Mouse (Mus musculus) neural tube, postnatal 0 days (tissue): ENCODE measurements around the gene Gm1553. TPM values are rescaled to one million over a fixed set of nuclear protein-coding genes. Genes with fewer than 3 reads are reported as not detected.

Experiments used
- polyA plus RNA-seq: library from polyadenylated mRNA; unstranded; fragments of >200 nt; fragmentation: Nextera tagmentation; extraction: Ambion mirVana; gene quantifications from 2 replicates; pipeline ENCODE4 v1.2.1, GENCODE M21; 2015

Gene Gm1553
- not detected in 2 replicates for polyA plus RNA-seq

DNA sequence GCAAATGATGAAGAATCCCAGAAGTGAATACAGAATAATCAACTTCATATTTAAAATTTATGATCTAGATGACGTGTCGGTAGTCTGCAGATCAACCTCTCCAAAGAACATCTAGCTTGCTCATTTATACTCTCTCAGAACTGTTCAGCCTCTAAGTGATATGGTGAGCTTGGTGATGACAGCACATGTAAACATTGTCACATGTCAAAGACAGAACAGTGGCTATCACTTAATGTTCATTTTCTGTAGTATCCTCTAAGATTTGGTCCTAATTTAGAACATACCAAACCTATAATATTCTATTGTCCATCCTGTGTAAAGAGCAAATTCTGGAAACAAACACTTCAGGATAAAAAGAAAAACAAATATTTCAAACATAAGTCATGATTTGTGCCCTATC is at the start of gene Gm1553:
Gene Gm1553 (minus strand): TSS at position 101 of the 400 bp plus-strand sequence.

Other genes starting within 250 kb of the Gm1553 start
- not detected in 2 replicates for gene 4932415D10Rik, start 176.0 kb downstream of the Gm1553 start, polyA plus RNA-seq
- gene Gm4924, start 138.4 kb downstream of the Gm1553 start, polyA plus RNA-seq: 10.8 and 11.2 TPM in 2 replicates
- gene 1190007I07Rik, start 130.6 kb upstream of the Gm1553 start, polyA plus RNA-seq: 44.4 and 53.7 TPM in 2 replicates
- gene Tdg, start 137.2 kb upstream of the Gm1553 start, polyA plus RNA-seq: 86.8 and 93.4 TPM in 2 replicates
- gene Glt8d2, start 198.0 kb upstream of the Gm1553 start, polyA plus RNA-seq: 0.97 and 1.5 TPM in 2 replicates
- 28.2 and 33.9 TPM in 2 replicates for gene Hcfc2, start 203.5 kb upstream of the Gm1553 start, polyA plus RNA-seq